Mouse (Mus musculus) retina, adult 2 months (tissue): Measurements from ENCODE around the gene Tmem54.

Source experiments
- DNase-seq: peaks from one replicate; pipeline ENCODE4 v3.0.0-alpha.2; 2012; ENCODE audit warnings: low read depth, low spot score

The Tmem54 gene

GRCm38 (mm10) chr4:129129387-129129786, 24.0 kb downstream of the Tmem54 start:
- DNase-seq: no peak

- no peak for DNase-seq
Observed at GRCm38 (mm10) chr4:129130149-129130548, 24.8 kb downstream of the Tmem54 start.

GRCm38 (mm10) chr4:129130755-129131303, 25.5 kb downstream of the Tmem54 start:
- no peak for DNase-seq

GRCm38 (mm10) chr4:129134799-129135585, 29.6 kb downstream of the Tmem54 start:
- peak; percentile 61 for DNase-seq

- no peak for DNase-seq
Observed at GRCm38 (mm10) chr4:129135637-129136036, 30.3 kb downstream of the Tmem54 start.

- DNase-seq: no peak
Observed at GRCm38 (mm10) chr4:129136189-129136578, 30.8 kb downstream of the Tmem54 start.

- no peak for DNase-seq
Observed at GRCm38 (mm10) chr4:129136579-129137391, 31.4 kb downstream of the Tmem54 start, which contains the start of gene Fndc5. Gene Fndc5 (plus strand): TSS chr4:129136999.

- no peak for DNase-seq
Observed at GRCm38 (mm10) chr4:129137392-129138321, 32.3 kb downstream of the Tmem54 start.

- no peak for DNase-seq
Observed at GRCm38 (mm10) chr4:129139642-129140041, 34.3 kb downstream of the Tmem54 start.

- DNase-seq: no peak
Observed at GRCm38 (mm10) chr4:129140808-129141207, 35.5 kb downstream of the Tmem54 start.

GRCm38 (mm10) chr4:129141560-129142438, 36.5 kb downstream of the Tmem54 start:
- DNase-seq: no peak

- DNase-seq: no peak
Observed at GRCm38 (mm10) chr4:129142439-129143045, 37.2 kb downstream of the Tmem54 start.

- DNase-seq: no peak
Observed at GRCm38 (mm10) chr4:129143509-129143908, 38.2 kb downstream of the Tmem54 start.

GRCm38 (mm10) chr4:129144401-129145367, 39.3 kb downstream of the Tmem54 start:
- no peak for DNase-seq

- no peak for DNase-seq
Observed at GRCm38 (mm10) chr4:129145411-129145810, 40.1 kb downstream of the Tmem54 start.

- DNase-seq: no peak
Observed at GRCm38 (mm10) chr4:129145943-129146342, 40.6 kb downstream of the Tmem54 start.

GRCm38 (mm10) chr4:129146392-129146791, 41.0 kb downstream of the Tmem54 start:
- no peak for DNase-seq

GRCm38 (mm10) chr4:129147552-129148103, 42.3 kb downstream of the Tmem54 start:
- DNase-seq: no peak
